Mouse (Mus musculus): ENCODE measurements around the gene Smarce1.

The Smarce1 gene

GRCm38 (mm10) chr11:99229641-99230260 lies 1.1 kb downstream of the Smarce1 start:
- no peak for DNase-seq (ENCODE audit: extremely low spot score, low read depth, low spot score)

GRCm38 (mm10) chr11:99226298-99226697 lies 4.5 kb downstream of the Smarce1 start:
- no peak for DNase-seq (ENCODE audit: extremely low spot score, low read depth, low spot score)

DNA sequence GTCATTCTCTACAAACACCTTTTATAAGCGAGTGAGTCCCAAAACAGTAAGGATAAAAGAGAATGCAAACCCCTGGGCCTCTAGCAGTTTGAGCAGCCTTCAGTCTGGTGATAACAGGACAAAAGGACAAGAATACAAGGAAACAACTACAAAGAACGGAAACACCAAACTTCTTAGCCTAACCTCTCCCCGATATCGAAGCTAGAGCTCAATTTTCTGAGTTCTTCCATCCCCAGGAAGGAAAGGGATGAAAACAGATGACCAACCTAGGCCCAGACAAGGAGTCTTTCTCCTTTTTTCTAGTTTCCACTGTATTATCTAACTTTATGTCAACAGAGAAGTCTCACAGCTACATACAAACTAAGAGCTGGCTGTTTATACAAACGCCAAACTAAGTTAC lies 7.5 kb downstream of the Smarce1 start:
- no peak for DNase-seq (ENCODE audit: extremely low spot score, low read depth, low spot score)

DNA sequence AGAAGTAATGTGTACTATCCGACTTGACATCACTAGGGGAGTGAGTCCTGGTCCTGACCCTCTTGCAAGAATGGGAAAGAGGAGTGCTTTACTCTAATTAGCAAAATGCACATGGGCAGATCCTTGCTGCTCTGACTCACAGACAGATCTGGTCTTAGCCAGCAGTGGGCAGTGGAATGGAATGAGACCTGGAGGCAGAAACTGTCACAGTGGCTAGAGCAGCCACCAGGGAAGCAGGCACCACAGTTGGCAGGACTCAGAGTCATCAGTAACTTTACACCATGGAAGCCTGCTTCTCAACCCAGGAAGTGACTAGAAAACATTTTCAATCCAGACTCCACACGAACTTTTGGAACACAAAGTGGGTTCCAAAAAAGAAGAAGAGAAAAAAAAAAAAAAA lies 9.0 kb downstream of the Smarce1 start:
- no peak for DNase-seq (ENCODE audit: extremely low spot score, low read depth, low spot score)

- DNase-seq (ENCODE audit: extremely low spot score, low read depth, low spot score) = no peak
Observed at GRCm38 (mm10) chr11:99217248-99217986, 13.4 kb downstream of the Smarce1 start.

GRCm38 (mm10) chr11:99216181-99216580 lies 14.6 kb downstream of the Smarce1 start:
- DNase-seq (ENCODE audit: extremely low spot score, low read depth, low spot score) = no peak

DNA sequence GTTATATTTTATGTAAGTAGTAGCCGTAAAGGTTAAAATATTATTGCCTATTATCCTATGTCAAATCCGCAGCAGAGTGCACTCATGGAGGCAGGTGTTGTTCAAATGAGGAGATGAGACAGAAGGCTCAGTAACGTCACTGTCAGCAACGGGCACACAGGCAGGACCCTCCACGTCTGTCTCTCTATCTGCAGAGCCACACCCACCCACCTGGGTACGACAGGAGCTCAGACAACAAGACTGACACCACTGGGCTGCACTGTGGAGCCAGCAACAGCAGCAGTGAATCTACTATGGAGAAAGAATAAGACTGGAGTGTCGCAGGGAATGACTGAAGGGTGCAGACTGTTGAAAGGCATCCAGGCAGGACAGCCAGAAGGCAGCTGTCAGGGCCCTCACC lies 18.1 kb downstream of the Smarce1 start:
- DNase-seq (ENCODE audit: extremely low spot score, low read depth, low spot score) = no peak

DNA sequence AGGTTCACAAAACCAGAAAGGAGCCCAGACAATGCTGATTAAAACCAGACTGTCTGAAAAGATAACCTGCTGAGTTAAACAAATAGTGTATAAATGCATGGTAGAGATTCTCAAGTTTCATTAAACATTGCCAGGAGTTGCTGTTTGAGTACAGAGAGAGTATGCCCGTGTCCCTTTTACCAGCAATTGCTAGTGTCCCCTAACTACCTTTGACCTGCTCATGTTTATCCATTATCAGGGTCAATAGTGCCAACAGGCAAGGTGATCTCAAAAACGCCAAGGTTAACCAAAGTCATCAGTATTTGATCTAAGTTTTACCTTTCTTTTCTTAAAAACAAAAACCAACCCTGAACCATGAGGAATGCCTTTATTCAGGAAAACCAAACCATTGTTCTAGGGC lies 18.9 kb downstream of the Smarce1 start:
- DNase-seq (ENCODE audit: extremely low spot score, low read depth, low spot score) = no peak

GRCm38 (mm10) chr11:99208105-99208669 lies 22.6 kb downstream of the Smarce1 start:
- no peak for DNase-seq (ENCODE audit: extremely low spot score, low read depth, low spot score)

- DNase-seq (ENCODE audit: extremely low spot score, low read depth, low spot score) = no peak
Observed at GRCm38 (mm10) chr11:99207449-99207848, 23.4 kb downstream of the Smarce1 start.

DNA sequence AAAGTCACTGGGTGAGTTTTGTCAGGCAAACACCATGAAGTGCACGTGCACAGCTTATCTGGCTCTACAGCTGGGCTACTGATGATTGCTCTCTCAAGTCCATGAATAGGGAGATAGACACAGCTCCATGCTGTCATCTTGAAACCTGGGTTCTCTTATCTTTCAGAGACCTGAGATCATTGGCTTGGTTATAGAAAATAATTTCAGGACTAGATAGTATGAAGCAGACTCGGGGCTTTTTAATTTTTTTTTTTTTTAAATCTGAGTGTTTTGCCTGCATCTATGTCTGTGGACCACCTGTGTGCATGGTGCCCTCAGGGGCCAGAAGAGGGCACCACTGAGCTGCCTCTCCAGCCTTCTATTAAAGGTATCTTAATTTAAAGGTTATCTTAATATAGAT lies 23.9 kb downstream of the Smarce1 start:
- DNase-seq (ENCODE audit: extremely low spot score, low read depth, low spot score) = no peak

DNA sequence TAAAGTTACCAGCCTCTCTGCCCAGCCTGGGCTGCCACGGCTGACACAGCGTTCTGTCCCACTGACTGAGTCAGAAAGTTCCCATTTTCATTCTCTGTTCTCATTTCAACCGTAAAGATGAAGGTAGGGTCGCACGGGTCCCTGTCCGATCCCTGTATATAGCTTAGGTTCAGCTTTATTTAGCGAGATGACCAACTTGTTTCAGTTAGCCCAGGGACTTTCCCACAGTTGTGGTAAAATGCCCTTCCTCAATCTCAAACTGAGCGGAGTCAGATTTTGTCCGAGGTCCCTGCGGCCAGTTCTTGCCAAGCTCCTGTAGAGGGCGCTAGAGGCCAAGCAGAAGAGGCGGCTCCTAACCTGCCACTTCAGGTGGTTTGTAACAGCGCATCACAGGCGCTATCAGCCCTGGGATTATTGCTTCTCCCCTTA lies 41.6 kb downstream of the Smarce1 start:
- DNase-seq (ENCODE audit: extremely low spot score, low read depth, low spot score) = no peak

DNA sequence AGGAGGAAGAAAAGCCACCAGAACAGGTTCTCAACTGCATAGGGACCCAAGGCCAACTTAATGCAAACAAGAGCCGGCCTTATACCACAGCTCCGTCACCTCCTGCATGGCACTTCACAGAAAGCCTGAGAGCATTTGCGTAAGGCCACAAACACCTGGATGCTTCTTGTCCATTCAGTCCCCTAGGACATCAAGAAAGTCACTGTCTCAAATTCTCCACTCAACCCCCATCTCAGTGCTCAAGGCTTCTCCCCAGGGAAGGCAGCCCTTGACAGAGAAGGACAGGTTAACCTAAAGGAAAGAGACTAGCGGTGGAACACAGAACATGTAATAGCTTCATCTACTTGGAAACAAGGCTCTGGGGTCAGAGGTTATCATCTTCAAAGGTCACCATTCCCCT lies 43.5 kb downstream of the Smarce1 start:
- no peak for DNase-seq (ENCODE audit: extremely low spot score, low read depth, low spot score)

- no peak for DNase-seq (ENCODE audit: extremely low spot score, low read depth, low spot score)
Observed at GRCm38 (mm10) chr11:99186836-99187235, 44.0 kb downstream of the Smarce1 start.

- no peak for DNase-seq (ENCODE audit: extremely low spot score, low read depth, low spot score)
Observed at GRCm38 (mm10) chr11:99182575-99182974, 48.2 kb downstream of the Smarce1 start.

- no peak for DNase-seq (ENCODE audit: extremely low spot score, low read depth, low spot score)
Observed at GRCm38 (mm10) chr11:99180071-99180470, 50.7 kb downstream of the Smarce1 start.

GRCm38 (mm10) chr11:99177925-99178198 lies 53.0 kb downstream of the Smarce1 start:
- no peak for DNase-seq (ENCODE audit: extremely low spot score, low read depth, low spot score)

DNA sequence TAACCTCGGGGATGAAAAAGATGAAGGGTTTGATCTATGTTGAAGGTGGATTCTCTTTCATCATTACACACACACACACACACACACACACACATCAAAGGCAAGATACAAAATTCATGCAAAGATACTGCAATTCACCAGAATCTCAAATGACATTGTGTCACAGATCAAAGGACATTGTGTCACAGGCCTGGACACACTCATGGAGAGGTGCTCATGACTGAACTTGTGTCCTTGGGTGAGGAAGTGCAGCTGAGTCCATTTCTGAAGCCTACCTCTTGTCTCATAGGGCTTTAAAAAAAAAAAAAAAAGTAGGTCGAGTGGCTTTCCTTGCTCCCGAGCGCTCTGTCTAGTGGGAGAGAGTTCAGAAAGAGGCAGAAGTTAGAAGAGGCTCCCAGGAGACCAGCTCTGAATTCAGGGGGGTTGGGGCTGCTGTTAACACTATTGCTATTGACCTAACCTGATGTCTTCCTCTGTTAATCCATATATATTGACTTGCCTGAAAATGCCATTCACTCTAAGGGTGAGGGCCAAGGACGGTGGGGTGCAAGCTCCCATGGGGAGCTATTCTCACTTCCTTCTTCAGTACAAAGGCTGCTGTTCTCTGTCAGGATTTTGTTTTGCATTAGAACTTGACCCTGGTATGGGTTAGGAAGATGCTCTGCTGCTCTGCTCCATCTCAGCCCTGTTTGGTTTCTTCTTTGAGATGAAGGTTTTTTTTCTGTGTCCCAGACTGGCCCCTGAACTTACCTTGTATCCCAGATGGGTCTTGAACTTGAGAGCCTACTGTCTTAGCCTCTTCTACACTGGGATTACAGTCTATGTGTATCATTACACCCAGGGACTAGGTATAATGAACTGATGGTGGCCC lies 53.5 kb downstream of the Smarce1 start:
- no peak for DNase-seq (ENCODE audit: extremely low spot score, low read depth, low spot score)

DNA sequence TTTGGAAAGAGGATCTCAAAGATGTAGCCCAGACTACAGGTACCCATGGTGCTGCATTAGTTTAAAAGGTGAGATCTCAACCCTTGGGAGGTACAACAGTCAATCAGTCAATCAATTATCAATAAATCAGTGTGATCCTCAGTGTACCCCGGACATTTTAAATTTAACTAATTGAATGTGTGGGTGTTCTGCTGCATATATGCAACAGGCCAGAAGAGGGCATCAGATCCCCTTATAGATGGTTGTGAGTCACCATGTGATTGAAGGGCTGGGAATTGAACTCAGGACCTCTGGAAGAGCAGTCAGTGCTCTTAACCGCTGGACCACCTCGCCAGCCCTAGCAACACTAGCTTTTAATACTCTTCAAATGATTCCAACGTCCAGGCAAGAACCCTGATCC lies 58.8 kb downstream of the Smarce1 start:
- DNase-seq (ENCODE audit: extremely low spot score, low read depth, low spot score) = no peak

- DNase-seq (ENCODE audit: extremely low spot score, low read depth, low spot score) = no peak
Observed at GRCm38 (mm10) chr11:99171442-99171841, 59.4 kb downstream of the Smarce1 start.

DNA sequence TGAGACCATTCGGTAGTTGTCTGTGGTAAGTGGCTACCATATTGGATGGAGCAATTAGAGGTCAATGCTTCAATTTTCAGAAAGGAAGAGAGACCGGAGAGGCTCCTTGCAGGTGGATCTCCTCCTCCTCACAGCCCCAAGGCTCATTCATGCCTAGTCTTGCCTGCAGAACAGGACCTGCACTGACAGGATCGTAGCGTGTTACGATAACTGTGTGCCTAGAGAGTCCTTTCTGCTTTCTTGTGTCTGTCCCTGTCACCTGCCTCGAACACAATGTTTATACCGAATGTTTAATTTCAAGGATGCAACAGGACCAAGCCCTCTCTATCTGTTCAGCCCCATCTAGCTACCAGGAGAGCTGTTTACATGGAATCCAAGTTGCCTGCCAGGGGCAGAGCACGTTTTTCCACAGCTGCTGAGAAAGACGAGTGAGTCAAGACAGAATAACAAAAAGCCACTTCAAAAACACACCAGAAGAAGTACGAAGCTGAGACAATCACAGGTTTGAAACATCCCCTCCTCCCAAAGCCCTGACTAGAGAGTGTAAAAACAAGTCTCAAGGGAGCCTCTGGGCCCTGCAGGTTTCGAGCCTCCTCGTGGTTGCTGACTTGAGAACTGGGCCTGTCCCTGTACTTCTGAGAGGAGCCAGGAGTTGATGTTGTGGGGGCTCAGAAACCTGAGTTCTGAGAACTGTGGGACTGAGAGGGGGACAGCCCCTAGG lies 60.1 kb downstream of the Smarce1 start:
- DNase-seq (ENCODE audit: extremely low spot score, low read depth, low spot score) = no peak
